Mouse (Mus musculus) left cerebral cortex, postnatal 36 days (tissue): Measurements from ENCODE around the gene Tecr. TPM values are rescaled to one million over a fixed set of nuclear protein-coding genes. Genes with fewer than 3 reads are reported as not detected.
"Not testable (repeated sequence)": the region's sequence is repeated elsewhere in the genome, so short reads cannot be mapped to it uniquely, and the experiment has no call there.

Source experiments
- DNase-seq, 2 experiments: peaks; one replicate each; pipeline ENCODE4 v3.0.0; 2021 to 2022; ENCODE audit warnings: low spot score in 2 of 2, mixed read lengths in 1 of 2
- intact Hi-C: fragments of 180-260 bp; cut with DNase I; formaldehyde crosslinking; loops from one replicate; pipeline ENCODE4 v1.15.1; 2025
- total RNA-seq, 2 experiments: library from RNA; stranded (reverse); gene quantifications; 2 replicates each; pipeline ENCODE4 v1.2.3; 2021

The Tecr gene
- total RNA-seq, 2 experiments from 2014 or later: 564 to 620 TPM

DNA sequence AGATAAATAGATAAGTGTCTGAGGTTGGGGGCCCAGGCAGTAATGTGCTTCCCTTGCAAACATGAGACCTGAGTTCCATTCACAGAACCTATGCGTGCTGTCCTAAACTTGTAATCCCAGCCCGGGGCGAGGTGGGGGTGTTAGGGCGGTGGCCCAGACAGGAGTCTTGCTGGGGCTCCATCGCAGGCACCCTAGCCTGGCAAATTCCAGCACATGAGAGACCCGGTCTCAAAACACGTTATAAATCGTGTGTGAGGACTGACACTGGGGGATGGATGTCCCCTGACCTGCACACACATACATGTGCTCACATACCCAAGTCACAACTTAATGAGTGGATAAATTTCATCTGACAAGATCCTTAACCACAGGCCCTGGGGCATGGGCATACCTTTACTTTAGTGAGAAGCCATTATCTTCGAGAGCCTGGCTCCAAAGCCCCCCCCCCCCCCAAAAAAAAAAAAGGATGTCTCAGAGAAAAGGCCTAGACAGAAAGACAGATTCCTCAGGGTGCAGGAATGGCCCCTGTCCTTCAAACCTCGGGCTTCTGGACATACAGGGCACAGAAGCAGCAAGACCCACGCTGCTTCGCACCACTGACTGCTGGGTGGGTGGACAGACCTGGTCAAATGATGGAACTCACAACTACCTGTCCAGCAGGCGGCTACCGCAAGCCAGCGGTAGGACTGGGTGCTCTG lies 14.1 kb upstream of the Tecr start:
- no peak for DNase-seq

DNA sequence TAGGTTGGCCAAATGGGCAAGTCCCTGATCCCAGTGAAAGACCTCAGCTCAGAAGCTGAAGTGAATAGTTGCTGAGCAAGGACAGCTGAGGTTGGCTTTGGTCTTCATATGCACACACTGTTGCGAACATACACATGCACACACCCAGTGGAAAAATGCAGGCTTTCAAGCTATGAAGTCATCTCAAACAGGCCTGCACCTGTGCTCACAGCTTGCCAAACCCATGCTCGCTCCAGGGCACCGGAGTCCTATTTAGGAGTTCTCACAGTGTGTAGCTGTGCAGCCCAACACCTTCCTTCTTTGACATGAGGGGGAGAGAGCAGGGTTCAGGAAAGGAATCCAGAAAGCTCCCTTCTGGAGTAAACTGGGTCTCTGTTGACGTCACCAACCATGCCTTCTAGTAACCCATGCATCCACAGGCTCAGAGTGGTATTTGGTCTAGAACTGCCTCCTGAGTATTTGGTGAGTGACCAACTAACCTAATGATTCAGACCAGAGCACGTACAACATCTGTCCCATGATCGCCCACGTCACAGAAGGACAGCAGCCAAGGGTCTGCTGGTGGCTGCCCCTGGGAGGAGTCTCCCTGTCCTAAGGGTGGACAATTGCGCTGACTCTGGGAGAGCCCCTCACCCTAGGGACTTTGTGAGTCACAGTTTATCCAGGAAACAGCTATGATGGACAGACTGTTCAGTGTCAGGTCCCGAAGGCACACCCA lies 12.0 kb upstream of the Tecr start:
- DNase-seq: no peak
- intact Hi-C loops: no loop called here

More for the DNA sequence above, 14.1 kb upstream of the Tecr start:
- intact Hi-C loops: no loop called here

DNA sequence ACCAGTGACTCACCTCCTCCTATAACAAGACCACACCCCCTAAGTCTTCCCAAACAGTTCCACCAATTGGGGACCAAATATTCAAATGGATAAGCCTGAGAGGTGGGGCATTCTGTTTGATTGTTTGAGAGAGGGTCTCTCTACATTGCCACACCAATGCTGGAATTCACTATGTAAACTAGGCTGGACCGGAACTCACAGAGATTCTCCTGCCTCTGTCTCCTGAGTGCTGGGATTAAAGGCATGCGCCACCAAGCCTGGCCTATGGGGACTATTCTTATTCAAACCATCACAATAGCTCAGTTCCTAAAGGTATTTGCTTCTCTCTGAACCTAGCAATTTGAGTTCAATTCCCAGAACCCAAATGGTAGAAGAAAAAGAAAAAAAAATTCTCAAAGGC lies 10.8 kb upstream of the Tecr start:
- DNase-seq: no peak
- intact Hi-C loops: no loop called here

DNA sequence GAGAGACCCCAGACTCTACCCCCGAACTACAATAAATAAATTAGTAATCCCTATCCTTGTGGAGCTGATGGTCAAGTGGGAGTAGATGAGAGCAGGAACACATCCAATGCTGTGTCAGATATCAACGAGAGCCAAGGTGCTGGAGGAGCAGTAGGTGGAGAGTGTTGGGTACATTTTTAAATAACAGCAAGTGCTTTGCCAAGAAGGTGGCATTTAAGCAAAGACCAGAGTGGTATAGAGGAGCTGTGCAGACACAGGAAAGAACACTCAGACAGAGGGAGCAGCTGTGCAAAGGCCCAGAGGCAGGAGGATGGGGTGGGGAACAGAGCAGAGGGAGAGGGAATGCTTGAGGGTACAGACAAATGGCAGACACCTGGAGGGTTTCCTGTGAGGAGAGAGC lies 9.3 kb upstream of the Tecr start:
- intact Hi-C loops: no loop called here
- DNase-seq: peak in 1 of 2 experiments; percentile 48

DNA sequence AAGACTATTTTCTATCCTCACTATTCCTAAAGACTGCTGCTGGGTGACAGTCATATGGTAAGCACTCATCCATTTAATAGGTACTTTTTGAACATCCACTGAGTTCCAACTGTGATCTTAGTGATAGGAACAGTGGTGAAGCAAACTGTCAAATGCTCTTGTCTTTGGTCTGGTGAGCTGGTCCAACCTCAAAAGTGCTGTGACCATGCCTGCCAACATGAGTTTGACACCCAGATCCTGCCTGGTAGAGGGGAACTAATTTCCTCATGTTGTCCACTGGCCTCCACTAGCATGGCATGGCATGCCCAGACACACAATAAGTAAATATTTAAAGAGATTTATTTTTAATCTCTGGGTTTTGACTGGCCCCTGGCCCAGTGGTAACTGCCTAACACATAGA lies 8.9 kb upstream of the Tecr start:
- no peak for DNase-seq
- intact Hi-C loops: no loop called here

DNA sequence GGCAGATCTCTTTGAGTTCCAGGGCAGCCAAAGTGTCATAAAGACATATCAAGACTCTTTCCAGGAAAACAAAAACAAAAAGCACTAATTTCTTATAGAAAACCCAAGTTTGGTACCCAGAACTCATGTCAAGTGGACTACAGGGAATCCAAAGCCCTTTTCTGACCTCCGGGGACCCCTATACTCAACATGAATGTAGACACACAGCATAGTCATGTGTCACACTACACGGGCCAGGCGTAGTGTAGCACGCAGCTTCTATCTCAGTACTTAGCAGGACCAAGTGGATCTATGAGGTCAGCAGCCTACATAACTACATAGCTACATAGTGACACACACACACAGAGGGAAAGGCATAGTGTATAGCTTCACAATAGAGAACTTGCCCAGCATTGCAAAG lies 5.9 kb upstream of the Tecr start:
- no peak for DNase-seq
- intact Hi-C loops: no loop called here

DNA sequence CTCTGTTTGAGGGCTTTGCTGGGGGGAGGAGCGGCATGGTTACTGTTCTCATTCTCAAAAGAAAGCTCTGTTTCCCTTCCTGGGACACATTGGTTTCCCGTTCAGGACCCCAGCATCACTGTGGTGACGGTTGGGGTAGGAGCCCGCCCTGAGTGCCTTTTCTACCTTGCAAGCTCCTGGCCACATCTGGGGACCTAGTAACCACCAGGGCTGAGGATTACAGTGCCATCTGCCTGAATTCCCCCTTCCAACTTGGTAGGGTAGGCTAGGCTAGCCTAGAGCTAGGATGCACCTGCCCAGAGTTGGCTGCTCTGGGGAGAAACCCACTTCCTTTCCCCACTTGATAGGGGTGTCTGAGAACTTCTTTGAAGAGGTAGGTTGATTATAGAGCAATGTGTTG lies 4.2 kb upstream of the Tecr start:
- intact Hi-C loops: no loop called here
- DNase-seq: no peak

DNA sequence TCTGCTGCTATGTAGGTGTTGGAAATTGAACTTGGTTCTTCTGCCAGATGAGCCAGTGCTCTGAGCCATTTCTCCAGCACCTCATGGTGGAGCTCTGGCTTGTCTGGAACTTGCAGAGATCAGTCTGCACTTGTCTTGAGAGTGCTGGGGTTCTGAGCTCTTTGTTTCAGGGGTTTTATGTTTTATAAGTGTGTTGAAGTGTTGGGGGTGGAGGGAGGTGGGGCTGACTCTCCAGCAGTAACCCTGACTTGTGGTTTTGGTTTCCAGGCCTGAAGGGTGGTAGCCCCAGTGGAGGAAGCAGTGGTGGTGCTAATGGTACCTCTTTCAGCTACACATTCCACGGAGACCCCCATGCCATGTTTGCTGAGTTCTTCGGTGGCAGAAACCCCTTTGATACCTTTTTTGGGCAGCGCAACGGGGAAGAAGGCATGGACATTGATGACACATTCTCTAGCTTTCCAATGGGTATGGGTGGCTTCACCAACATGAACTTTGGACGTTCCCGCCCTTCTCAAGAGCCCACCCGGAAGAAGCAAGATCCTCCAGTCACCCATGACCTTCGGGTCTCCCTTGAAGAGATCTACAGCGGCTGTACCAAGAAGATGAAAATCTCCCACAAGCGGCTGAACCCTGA lies 1.9 kb upstream of the Tecr start:
- DNase-seq: no peak

DNA sequence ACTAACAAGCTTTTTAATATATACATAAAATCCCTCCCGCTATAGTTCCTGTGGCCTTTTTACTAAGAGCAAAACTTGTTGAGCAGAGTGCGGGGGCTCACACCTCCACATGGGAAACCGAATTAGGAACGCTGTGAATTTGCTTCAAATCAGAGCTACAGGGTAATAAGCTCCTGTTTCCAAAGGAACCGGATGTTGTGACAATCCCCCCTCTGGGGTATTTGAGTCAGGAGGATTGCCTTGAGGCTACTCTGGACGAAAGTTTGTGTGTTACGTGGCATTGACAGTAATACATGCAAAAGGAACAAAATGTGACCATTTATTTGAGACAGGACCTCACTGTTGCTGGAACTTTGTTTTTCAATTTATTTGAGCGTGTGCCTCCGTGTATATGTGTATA lies 1.3 kb upstream of the Tecr start:
- intact Hi-C loops: loop anchor here (2.0 to 10.0 kb wide), 2 partner anchors 44 to 164 kb away; partner anchors contain the start of gene Gipc1
- DNase-seq: no peak

More for the DNA sequence above, 1.9 kb upstream of the Tecr start:
- intact Hi-C loops: loop anchor here (2.0 to 10.0 kb wide), 2 partner anchors 43 to 165 kb away; partner anchors contain the start of gene Gipc1

DNA sequence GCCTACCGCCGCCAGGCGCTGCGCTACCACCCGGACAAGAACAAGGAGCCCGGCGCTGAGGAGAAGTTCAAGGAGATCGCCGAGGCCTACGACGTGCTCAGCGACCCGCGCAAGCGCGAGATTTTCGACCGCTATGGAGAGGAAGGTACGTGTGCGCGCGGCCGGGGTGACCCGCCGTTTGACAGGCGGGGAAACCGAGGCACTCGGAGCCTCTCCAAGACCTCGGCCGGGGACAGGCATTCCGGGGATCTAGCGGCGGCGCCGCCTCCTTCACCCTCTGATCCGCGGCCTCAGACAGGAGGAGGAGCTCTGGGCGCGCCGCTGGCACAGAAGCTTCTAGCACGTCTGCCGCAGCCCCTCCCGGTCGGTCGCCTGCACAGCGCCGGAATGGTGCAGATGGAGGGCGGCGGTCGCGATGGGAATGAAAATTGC lies 643 bp upstream of the Tecr start:
- intact Hi-C loops: loop anchor here (2.0 to 10.0 kb wide), 2 partner anchors 44 to 164 kb away; partner anchors contain the start of gene Gipc1
- DNase-seq: peak; percentile 86

DNA sequence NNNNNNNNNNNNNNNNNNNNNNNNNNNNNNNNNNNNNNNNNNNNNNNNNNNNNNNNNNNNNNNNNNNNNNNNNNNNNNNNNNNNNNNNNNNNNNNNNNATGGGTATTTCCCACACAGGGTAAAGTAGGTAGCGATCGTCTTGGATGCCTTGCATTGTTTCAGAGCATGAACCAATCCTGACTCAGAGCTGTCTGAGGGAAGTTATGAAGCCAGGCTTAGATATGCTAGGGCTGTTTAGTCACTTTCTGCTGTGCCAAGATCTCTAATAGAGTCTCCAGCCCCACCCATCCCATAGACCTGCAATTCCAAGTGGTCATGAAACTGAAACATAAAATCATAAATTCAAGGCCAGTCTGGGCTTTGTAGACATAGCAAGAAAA lies 5.1 kb downstream of the Tecr start:
- DNase-seq: no peak
- intact Hi-C loops: loop anchor here (10.0 kb wide), 1 partner anchor 158 kb away; no protein-coding TSS in a partner anchor

DNA sequence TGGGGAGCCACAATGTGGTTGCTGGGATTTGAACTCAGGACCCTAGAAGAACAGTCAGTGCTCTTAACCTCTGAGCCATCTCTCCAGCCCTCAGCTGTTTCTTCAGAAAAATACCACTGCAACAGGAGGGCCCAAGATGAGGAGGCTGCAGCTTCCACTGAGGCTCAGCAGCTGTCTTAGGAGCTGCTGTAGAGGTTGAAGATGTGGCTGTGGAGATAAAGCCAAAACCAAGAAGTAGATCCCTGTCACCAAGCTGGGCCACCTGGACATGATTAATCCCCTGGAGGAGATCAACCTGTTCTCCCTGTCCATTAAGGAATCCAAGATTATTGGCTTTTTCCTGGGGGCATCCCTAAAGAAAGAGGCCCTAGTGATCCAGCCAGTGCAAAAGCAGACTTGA lies 8.0 kb downstream of the Tecr start:
- intact Hi-C loops: loop anchor here (10.0 kb wide), 1 partner anchor 155 kb away; no protein-coding TSS in a partner anchor
- DNase-seq: no peak

DNA sequence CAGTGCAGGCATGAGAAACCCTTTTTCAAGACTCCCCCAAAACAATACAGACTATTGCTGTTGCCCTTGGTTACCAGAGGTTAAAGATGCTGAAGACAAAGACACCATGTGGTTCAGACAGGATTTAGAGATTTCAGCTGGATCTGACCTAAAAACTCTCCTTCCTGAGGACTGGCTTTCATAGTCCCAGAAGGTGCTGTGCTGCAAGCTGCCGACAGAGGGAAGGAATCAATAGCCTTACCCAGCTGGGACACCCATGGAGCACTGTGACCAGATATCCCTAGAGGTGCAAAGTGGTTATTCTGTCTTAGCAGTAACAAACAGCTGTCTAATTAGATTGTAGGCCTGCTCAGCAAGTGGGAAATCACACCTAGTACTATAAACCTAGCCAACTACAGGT lies 9.6 kb downstream of the Tecr start:
- intact Hi-C loops: no loop called here
- no peak for DNase-seq

DNA sequence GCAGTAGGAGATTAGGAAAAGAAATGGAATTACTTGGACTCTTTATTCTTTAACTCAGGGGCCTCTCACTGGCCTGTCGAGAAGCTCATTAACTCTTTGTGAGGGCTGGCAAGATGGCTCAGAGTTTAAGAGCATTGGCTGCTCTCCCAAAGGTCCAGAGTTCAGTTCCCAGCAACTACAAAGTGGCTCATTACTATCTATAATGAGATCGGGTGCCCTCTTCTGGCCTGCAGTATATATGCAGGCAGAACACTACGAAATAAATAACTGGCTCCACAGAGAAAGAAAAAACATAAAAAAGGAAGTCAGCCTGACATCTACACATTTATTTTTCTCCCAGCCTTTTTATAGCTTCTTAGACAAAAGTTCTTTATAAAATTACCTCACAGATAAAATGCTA lies 11.4 kb downstream of the Tecr start:
- intact Hi-C loops: no loop called here
- no peak for DNase-seq

DNA sequence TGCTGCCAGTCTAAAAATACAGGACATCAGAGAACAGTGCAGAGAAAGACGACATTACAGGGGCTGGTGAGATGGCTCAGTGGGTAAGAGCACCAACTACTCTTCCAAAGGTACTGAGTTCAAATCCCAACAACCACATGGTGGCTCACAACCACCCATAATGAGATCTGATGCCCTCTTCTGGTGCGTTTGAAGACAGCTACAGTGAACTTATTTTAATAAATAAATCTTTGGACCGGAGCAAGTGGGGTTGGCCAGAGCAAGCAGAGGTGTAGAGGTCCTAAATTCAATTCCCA lies 12.8 kb downstream of the Tecr start:
- intact Hi-C loops, DNase-seq: not testable (repeated sequence)

DNA sequence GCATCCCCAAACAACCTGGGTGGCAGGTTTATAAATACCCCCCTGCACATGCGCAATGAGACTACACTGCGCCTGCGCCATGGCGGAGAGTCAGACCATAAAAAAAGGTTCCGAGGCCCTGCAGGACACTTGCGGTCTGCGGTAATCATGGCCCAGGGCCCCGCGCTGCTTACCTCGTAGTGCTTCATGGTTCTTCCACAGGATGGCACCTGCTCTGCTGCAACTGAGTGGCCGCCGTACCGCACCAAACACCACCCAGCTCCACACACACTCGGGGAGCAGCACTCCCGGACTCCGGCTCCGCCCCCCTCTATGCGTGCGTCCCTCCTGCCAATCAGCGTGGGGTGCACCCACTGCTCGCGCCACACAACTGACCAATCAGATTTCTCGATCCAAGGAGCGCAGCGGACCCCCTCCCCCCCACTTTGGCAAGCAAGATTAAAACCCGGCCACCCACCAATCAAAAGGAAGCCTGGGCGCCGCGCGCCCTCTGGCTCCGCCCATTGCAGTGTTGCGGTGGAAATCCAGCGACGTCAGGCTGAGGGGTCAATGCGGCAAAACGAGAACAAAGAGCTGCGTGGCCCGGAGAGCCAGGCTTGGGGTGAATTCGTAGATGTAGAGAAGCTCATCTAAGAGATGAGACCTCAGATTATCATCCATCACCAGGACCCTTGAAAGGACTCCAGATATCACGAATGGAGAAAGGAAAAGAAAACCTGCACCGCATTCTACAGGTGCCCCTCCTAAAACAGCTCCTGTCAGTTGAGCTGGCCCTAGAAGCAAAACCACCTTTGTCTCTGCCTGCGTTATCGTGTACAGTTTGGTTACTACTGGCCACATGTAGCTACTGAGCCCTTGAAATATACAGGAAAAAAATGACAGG lies 13.4 kb downstream of the Tecr start:
- DNase-seq: peak; percentile 96 to 98
- intact Hi-C loops: no loop called here

DNA sequence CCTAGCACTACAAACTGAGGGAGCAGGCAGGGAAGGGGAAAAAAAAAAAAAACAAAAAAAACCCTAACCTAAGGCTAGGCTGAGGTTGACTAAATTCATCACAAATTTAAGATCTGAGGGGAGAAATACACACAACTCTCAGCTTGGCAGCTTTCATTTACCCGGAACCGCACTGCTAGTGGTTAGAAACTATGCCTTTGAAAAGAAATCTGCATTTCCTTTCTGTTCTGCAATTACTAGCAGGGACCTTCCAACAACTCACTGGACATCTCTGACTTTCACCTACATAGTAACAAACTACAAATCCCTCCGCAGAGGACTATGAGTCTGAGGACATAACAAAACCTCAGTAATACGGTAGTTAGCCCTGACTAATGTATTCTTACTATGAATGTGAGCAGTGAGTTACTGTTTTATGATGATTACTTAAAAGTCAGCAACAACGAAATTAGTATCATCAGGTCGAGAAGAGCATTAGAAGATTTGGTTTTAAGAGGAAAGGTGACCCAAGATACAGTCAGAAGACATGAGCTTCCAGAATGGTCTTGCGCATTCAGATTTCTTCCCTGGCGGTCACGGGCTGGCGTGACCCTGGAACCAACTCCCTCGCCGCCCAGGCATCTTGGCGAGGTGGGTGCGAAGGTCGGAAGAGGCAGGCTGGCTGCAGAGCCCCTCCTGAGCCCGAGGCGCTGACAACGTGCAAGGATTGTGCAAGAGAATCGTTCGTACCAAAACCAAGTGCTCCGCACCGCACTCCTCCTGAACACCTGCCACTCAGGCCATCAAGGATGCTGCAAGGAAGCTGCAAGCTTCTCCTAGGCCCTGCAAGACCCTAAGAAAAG lies 14.2 kb downstream of the Tecr start:
- intact Hi-C loops: no loop called here
- DNase-seq: no peak

DNA sequence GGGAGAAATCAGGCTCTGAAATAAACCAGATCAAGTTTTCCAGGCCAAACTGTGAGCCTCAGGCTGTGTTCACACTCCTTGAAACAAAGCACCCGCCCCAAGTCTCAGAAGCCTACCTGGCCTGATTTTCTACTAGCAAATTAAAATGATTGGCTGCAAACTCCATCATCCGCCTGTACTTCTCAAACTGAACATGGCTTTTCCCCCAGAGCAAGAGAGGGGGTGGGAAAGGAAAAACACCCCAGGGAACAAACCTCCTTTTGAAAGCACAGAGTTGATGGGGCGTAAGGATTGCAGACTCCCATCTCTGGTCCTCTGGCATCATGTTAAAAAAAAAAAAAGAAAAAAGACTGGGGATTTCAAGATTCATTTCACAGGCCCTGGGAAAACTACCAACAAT lies 15.1 kb downstream of the Tecr start:
- DNase-seq: no peak

DNA sequence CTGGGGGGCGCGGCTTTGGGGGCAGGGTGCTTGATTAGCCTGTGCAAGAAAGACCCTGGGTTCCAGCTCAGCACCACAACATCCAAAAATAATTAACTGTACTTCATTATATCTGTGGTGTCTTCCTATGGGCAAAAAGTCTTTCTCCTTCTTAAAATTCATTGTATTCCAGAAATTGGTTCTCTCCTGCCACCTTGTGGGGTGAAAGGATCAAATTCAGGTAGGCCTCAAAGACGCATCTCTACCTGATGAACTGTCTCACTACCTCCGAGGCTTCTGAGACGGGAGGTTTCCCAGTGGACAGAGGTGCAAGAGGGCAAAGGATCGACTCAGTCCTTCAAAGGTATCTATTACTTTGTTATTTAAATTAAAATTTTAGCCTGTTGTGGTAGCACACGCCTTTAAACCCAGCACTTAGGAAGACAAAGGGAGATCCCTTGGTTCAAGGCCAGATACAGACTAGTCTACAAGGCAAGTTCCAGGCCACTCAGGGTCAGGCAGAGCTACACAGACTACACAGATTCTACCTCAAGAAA lies 17.2 kb downstream of the Tecr start:
- intact Hi-C loops: no loop called here
- DNase-seq: no peak

More for the DNA sequence above, 15.1 kb downstream of the Tecr start:
- intact Hi-C loops: no loop called here
